Mouse (Mus musculus): ENCODE measurements around the gene Mme.

DNA sequence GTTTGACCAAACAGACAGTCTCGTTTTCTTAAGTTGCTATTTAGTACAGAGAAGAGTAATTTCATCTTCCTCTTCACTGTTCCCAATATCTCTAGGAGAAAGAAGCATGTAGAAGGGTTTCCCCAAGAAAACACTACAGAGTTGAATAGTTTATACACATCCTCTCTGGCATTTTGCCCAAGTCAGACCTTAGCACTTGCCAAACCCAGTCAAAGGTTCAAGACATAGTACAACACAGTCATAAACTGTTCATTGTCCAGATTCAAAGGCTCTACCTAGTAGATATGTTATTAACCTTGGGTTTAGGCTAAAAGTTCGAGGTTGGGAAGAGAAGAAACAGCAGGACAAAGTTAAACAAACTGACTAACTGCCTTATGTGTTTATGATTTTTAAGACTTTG, 143.7 kb downstream of the Mme start:
- no peak for TF ChIP-seq CTCF (conservative IDR thresholded peaks at IDR 0.05; ENCODE audit: insufficient read depth, insufficient read length, low read depth, low read length)
- no peak for TF ChIP-seq POLR2A (IDR thresholded peaks at IDR 0.05; ENCODE audit: low read depth, low read length)
